Mouse (Mus musculus) lung, embryonic 16.5 days (tissue): Measurements from ENCODE around the gene Hmgxb4. TPM values are rescaled to one million over a fixed set of nuclear protein-coding genes. Genes with fewer than 3 reads are reported as not detected.

Source experiments
- ATAC-seq: fragments of 200-750 bp; cut with Nextera tagmentation; 2 replicates; pipeline ENCODE4 v1.8.0; 2017; ENCODE audit warnings: low read depth, mild to moderate bottlenecking, moderate library complexity
- H3K27ac ChIP-seq: fragments of 300-500 bp; sonication (generic); 2 replicates; pipeline ENCODE4 v1.5.1; 2014; ENCODE audit warnings: mild to moderate bottlenecking, control low read depth, low read length
- H3K27me3 ChIP-seq: fragments of 300-500 bp; sonication (generic); 2 replicates; pipeline ENCODE4 v1.6.1; 2014; ENCODE audit warnings: low read depth, low read length, mixed read lengths; ENCODE audit not compliant: control insufficient read depth, insufficient read depth
- H3K36me3 ChIP-seq: fragments of 300-500 bp; sonication (generic); 2 replicates; pipeline ENCODE4 v1.6.1; 2014; ENCODE audit warnings: low read length; ENCODE audit not compliant: control insufficient read depth, insufficient read depth
- H3K4me1 ChIP-seq: fragments of 300-500 bp; sonication (generic); replicated peaks from 2 replicates; pipeline ENCODE4 v1.6.1; 2014; ENCODE audit warnings: low read length, mixed read lengths; ENCODE audit not compliant: control insufficient read depth, insufficient read depth
- H3K4me2 ChIP-seq: fragments of 300-500 bp; sonication (generic); 2 replicates; pipeline ENCODE4 v1.6.1; 2014; ENCODE audit warnings: low read depth, low read length, control low read depth
- H3K4me3 ChIP-seq: fragments of 300-500 bp; sonication (generic); 2 replicates; pipeline ENCODE4 v1.5.1; 2014; ENCODE audit warnings: mild to moderate bottlenecking, low read length, control low read depth
- H3K9ac ChIP-seq: fragments of 300-500 bp; sonication (generic); 2 replicates; pipeline ENCODE4 v1.6.1; 2014; ENCODE audit warnings: low read length, control low read depth
- H3K9me3 ChIP-seq: fragments of 300-500 bp; sonication (generic); 2 replicates; pipeline ENCODE4 v1.6.1; 2016; ENCODE audit warnings: low read length; ENCODE audit not compliant: control insufficient read depth
- WGBS: fragments of 180-500 bp; shearing (Covaris S2); extraction: QIAGEN DNeasy Blood & Tissue Kit; methylation state at CpG from one replicate; pipeline ENCODE4 v1.1.7; 2014; 5-methylcytosine and 5-hydroxymethylcytosine counted together
- polyA plus RNA-seq: library from polyadenylated mRNA; unstranded; fragments of >200 nt; fragmentation: Nextera tagmentation; extraction: Ambion mirVana; gene quantifications from 2 replicates; pipeline ENCODE4 v1.2.1, GENCODE M21; 2015

The Hmgxb4 gene
- polyA plus RNA-seq, 1 experiment from 2014 or later, result 35.6 TPM

GRCm38 (mm10) chr8:75033511-75034243 lies 40.5 kb downstream of the Hmgxb4 start, which contains the start of gene Tom1:
Gene Tom1 (plus strand): TSS chr8:75033705.
- H3K4me3 ChIP-seq, result peak within 1 kb of the TSS; percentile 80
- peak; percentile 98 for ATAC-seq
- no peaks in the 10 kb centered on the region for H3K9me3 ChIP-seq
- peaks cover 6% of the 10 kb centered on the region; the same call in 1 of the 2 replicates for H3K4me1 ChIP-seq
- peak within 1 kb of the TSS; percentile 79 for H3K27ac ChIP-seq
- H3K4me2 ChIP-seq, result peak within 1 kb of the TSS; percentile 96
- WGBS, result under 1% methylated on average over 55 of the region's 62 CpGs
- H3K36me3 ChIP-seq, result peaks cover 14% of the 10 kb centered on the region
- no peaks in the 10 kb centered on the region for H3K27me3 ChIP-seq
- peak within 1 kb of the TSS; percentile 77 for H3K9ac ChIP-seq

- no peak for ATAC-seq
- Histone ChIP-seq H3K4me1 (peaks cover 6% of the 10 kb centered on the region; the same call in 1 of the 2 replicates), H3K9ac (peak overlapping the region; percentile 77), H3K4me3 (peak overlapping the region; percentile 80), H3K36me3 (peaks cover 13% of the 10 kb centered on the region), H3K9me3 (no peaks in the 10 kb centered on the region), H3K27me3 (no peaks in the 10 kb centered on the region), H3K27ac (peak overlapping the region; percentile 79), H3K4me2 (peak overlapping the region; percentile 96)
- WGBS, result 0% methylated on average over 17 of the region's 17 CpGs
These were observed 41.1 kb downstream of the Hmgxb4 start for GRCm38 (mm10) chr8:75034285-75034684.

GRCm38 (mm10) chr8:75035640-75036039 lies 42.5 kb downstream of the Hmgxb4 start:
- ATAC-seq, result no peak
- Histone ChIP-seq H3K27me3 (no peaks in the 10 kb centered on the region), H3K4me1 (peaks cover 6% of the 10 kb centered on the region; the same call in 1 of the 2 replicates), H3K9ac (no peak overlapping the region), H3K36me3 (0 out of 2 replicates have a peak, but pooled peaks cover 4% of the 10 kb centered on the region), H3K27ac (no peak overlapping the region), H3K4me3 (no peak overlapping the region), H3K9me3 (no peaks in the 10 kb centered on the region), H3K4me2 (no peak overlapping the region)

- Histone ChIP-seq H3K4me2 (no peak overlapping the region), H3K27ac (no peak overlapping the region), H3K4me1 (peaks cover 6% of the 10 kb centered on the region; the same call in 1 of the 2 replicates), H3K4me3 (no peak overlapping the region), H3K36me3 (no peaks in the 10 kb centered on the region), H3K27me3 (no peaks in the 10 kb centered on the region), H3K9ac (no peak overlapping the region), H3K9me3 (no peaks in the 10 kb centered on the region)
- ATAC-seq, result no peak
These were observed 45.3 kb downstream of the Hmgxb4 start for GRCm38 (mm10) chr8:75038497-75038896.

- no peak for ATAC-seq
- Histone ChIP-seq H3K36me3 (no peaks in the 10 kb centered on the region), H3K4me2 (no peak overlapping the region), H3K27ac (no peak overlapping the region), H3K4me3 (no peak overlapping the region), H3K4me1 (peaks cover 2% of the 10 kb centered on the region; the same call in 1 of the 2 replicates), H3K9me3 (no peaks in the 10 kb centered on the region), H3K27me3 (no peaks in the 10 kb centered on the region), H3K9ac (no peak overlapping the region)
- 80% methylated on average over 1 of the region's 1 CpGs for WGBS
These were observed 46.6 kb downstream of the Hmgxb4 start for GRCm38 (mm10) chr8:75039754-75040153.

GRCm38 (mm10) chr8:75042171-75042570 lies 49.0 kb downstream of the Hmgxb4 start:
- Histone ChIP-seq H3K9ac (no peak overlapping the region), H3K27me3 (no peaks in the 10 kb centered on the region), H3K4me2 (no peak overlapping the region), H3K4me3 (no peak overlapping the region), H3K4me1 (no peaks in the 10 kb centered on the region), H3K27ac (no peak overlapping the region), H3K9me3 (no peaks in the 10 kb centered on the region), H3K36me3 (no peaks in the 10 kb centered on the region)
- no peak for ATAC-seq
- WGBS, result 74% methylated on average over 2 of the region's 2 CpGs

GRCm38 (mm10) chr8:75042974-75043373 lies 49.8 kb downstream of the Hmgxb4 start:
- ATAC-seq, result no peak
- Histone ChIP-seq H3K4me1 (no peaks in the 10 kb centered on the region), H3K27ac (no peak overlapping the region), H3K9me3 (no peaks in the 10 kb centered on the region), H3K4me2 (no peak overlapping the region), H3K4me3 (no peak overlapping the region), H3K27me3 (no peaks in the 10 kb centered on the region), H3K36me3 (no peaks in the 10 kb centered on the region), H3K9ac (no peak overlapping the region)
- WGBS, result 70% methylated on average over 1 of the region's 1 CpGs

- H3K9ac ChIP-seq, result no peak overlapping the region
- H3K4me2 ChIP-seq, result no peak overlapping the region
- H3K4me1 ChIP-seq, result no peaks in the 10 kb centered on the region
- H3K27me3 ChIP-seq, result no peaks in the 10 kb centered on the region
- H3K9me3 ChIP-seq, result no peaks in the 10 kb centered on the region
- H3K27ac ChIP-seq, result no peak overlapping the region
- H3K36me3 ChIP-seq, result no peaks in the 10 kb centered on the region
- 70% methylated on average over 1 of the region's 1 CpGs for WGBS
- no peak for ATAC-seq
- no peak overlapping the region for H3K4me3 ChIP-seq
These were observed 53.1 kb downstream of the Hmgxb4 start for GRCm38 (mm10) chr8:75046303-75046702.

GRCm38 (mm10) chr8:75047784-75048183 lies 54.6 kb downstream of the Hmgxb4 start:
- ATAC-seq, result no peak
- Histone ChIP-seq H3K4me2 (no peak overlapping the region), H3K27ac (no peak overlapping the region), H3K9ac (no peak overlapping the region), H3K4me3 (no peak overlapping the region), H3K9me3 (no peaks in the 10 kb centered on the region), H3K36me3 (no peaks in the 10 kb centered on the region), H3K27me3 (no peaks in the 10 kb centered on the region), H3K4me1 (no peaks in the 10 kb centered on the region)
- WGBS, result 89% methylated on average over 3 of the region's 3 CpGs
